Mouse (Mus musculus) limb, embryonic 14.5 days (tissue): ENCODE data around the gene 1700017B05Rik. TPM values are rescaled to one million over a fixed set of nuclear protein-coding genes. Genes with fewer than 3 reads are reported as not detected.

ENCODE experiments used
- ATAC-seq: fragments of 200-750 bp; cut with Nextera tagmentation; 2 replicates; pipeline ENCODE4 v1.8.0; 2017; ENCODE audit warnings: low read depth, moderate number of reproducible peaks, moderate TSS enrichment; ENCODE audit not compliant: low FRiP score
- DNase-seq: peaks from one replicate; pipeline ENCODE4 v3.0.0-alpha.2; 2015; ENCODE audit warnings: low spot score
- H3K27ac ChIP-seq: fragments of 300-500 bp; sonication (generic); replicated peaks from 2 replicates; pipeline ENCODE4 v1.5.1; 2014; ENCODE audit warnings: low read depth, mild to moderate bottlenecking, low read length, moderate library complexity, mixed read lengths
- H3K27me3 ChIP-seq: fragments of 300-500 bp; sonication (generic); 2 replicates; pipeline ENCODE4 v1.6.1; 2014; ENCODE audit warnings: low read length, mixed read lengths; ENCODE audit not compliant: control insufficient read depth, insufficient read depth
- H3K36me3 ChIP-seq: fragments of 300-500 bp; sonication (generic); 2 replicates; pipeline ENCODE4 v1.6.1; 2014; ENCODE audit warnings: mild to moderate bottlenecking, low read length, moderate library complexity, mixed read lengths; ENCODE audit not compliant: control insufficient read depth, insufficient read depth
- H3K4me1 ChIP-seq: fragments of 300-500 bp; sonication (generic); 2 replicates; pipeline ENCODE4 v1.6.1; 2014; ENCODE audit warnings: antibody characterized with exemption, low read length, mixed read lengths; ENCODE audit not compliant: control insufficient read depth, insufficient read depth
- H3K4me2 ChIP-seq: fragments of 300-500 bp; sonication (generic); replicated peaks from 2 replicates; pipeline ENCODE4 v1.6.1; 2014; ENCODE audit warnings: low read depth, mild to moderate bottlenecking, low read length, moderate library complexity; ENCODE audit not compliant: severe bottlenecking
- H3K4me3 ChIP-seq: fragments of 300-500 bp; sonication (generic); replicated peaks from 2 replicates; pipeline ENCODE4 v1.5.1; 2014; ENCODE audit warnings: low read length
- H3K9ac ChIP-seq: fragments of 300-500 bp; sonication (generic); 2 replicates; pipeline ENCODE4 v1.6.1; 2014; ENCODE audit warnings: mild to moderate bottlenecking, low read depth, low read length, moderate library complexity; ENCODE audit not compliant: severe bottlenecking
- H3K9me3 ChIP-seq: fragments of 300-500 bp; sonication (generic); 2 replicates; pipeline ENCODE4 v1.6.1; 2016; ENCODE audit warnings: low read length; ENCODE audit not compliant: control insufficient read depth
- POLR2A ChIP-seq: fragments of 200-500 bp; IDR thresholded peaks from 2 replicates; pipeline ENCODE4 v1.8.0; 2012; ENCODE audit warnings: inconsistent platforms, mild to moderate bottlenecking, moderate library complexity, borderline replicate concordance; ENCODE audit not compliant: insufficient read depth, insufficient read length; ENCODE audit errors: extremely low read depth
- WGBS: fragments of 180-500 bp; shearing (Covaris S2); extraction: QIAGEN DNeasy Blood & Tissue Kit; methylation state at CpG from one replicate; pipeline ENCODE4 v1.1.7; 2014; 5-methylcytosine and 5-hydroxymethylcytosine counted together
- polyA plus RNA-seq, 2 experiments: library from polyadenylated mRNA; depleted of rRNA in 1 of 2; stranded (reverse) in 1 of 2; unstranded in 1 of 2; fragments of >200 nt; fragmentation: Nextera tagmentation in 1 of 2; extraction: Ambion mirVana in 1 of 2; gene quantifications; 2 replicates each; pipeline versions ENCODE4 v1.2.1 to v1.2.3; 2012 to 2014

1700017B05Rik gene
- polyA plus RNA-seq, 2 experiments: 11.1 to 18.0 TPM

DNA sequence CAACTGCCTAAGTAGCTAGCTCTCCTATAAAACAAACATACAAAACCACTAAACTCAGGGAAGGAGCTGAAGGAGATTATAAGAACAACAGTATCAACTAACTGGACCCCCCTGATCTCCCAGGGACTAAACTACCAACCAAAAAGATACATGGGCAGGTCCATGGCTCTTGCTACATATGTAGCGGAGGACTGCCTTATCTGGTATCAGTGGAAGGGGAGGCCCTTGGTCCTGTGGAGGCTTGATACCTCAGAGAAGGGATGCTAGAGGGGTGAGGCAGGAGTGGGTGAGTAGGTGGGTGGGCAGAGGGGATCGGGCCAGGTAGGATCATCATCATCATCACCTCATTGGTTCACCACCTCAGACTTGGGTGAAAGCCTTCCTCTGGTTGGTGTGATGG lies 41.8 kb upstream of the 1700017B05Rik start:
- no peak overlapping the region for H3K9ac ChIP-seq

GRCm38 (mm10) chr9:57303356-57303755 lies 40.9 kb upstream of the 1700017B05Rik start:
- TF ChIP-seq POLR2A: no peak
- H3K4me1 ChIP-seq: no peaks in the 10 kb centered on the region
- H3K9me3 ChIP-seq: no peaks in the 10 kb centered on the region
- no peaks in the 10 kb centered on the region for H3K27me3 ChIP-seq
- no peak overlapping the region for H3K27ac ChIP-seq
- H3K4me3 ChIP-seq: no peak overlapping the region
- no peak for DNase-seq
- 88% methylated on average over 1 of the region's 1 CpGs for WGBS
- no peak for ATAC-seq
- H3K9ac ChIP-seq: no peak overlapping the region
- no peak overlapping the region for H3K4me2 ChIP-seq
- no peaks in the 10 kb centered on the region for H3K36me3 ChIP-seq

More for the DNA sequence above, 41.8 kb upstream of the 1700017B05Rik start:
- Histone ChIP-seq H3K27me3 (no peaks in the 10 kb centered on the region), H3K27ac (no peak overlapping the region), H3K4me3 (no peak overlapping the region), H3K9me3 (no peaks in the 10 kb centered on the region), H3K36me3 (no peaks in the 10 kb centered on the region), H3K4me2 (no peak overlapping the region), H3K4me1 (no peaks in the 10 kb centered on the region)
- TF ChIP-seq POLR2A: no peak
- DNase-seq (no peak), ATAC-seq (no peak)
- WGBS: 100% methylated on average over 2 of the region's 2 CpGs

- no peak overlapping the region for H3K27ac ChIP-seq
- no peak overlapping the region for H3K4me3 ChIP-seq
- ATAC-seq (no peak), DNase-seq (no peak)
- H3K4me1 ChIP-seq: no peaks in the 10 kb centered on the region
- H3K4me2 ChIP-seq: no peak overlapping the region
- WGBS: 84% methylated on average over 2 of the region's 2 CpGs
- no peaks in the 10 kb centered on the region for H3K36me3 ChIP-seq
- TF ChIP-seq POLR2A: no peak
- no peak overlapping the region for H3K9ac ChIP-seq
- no peaks in the 10 kb centered on the region for H3K27me3 ChIP-seq
- H3K9me3 ChIP-seq: no peaks in the 10 kb centered on the region
Measured at GRCm38 (mm10) chr9:57300825-57301224, 38.4 kb upstream of the 1700017B05Rik start.

GRCm38 (mm10) chr9:57299790-57300477 lies 37.5 kb upstream of the 1700017B05Rik start:
- WGBS: 59% methylated on average over 6 of the region's 6 CpGs
- H3K9ac ChIP-seq: no peak overlapping the region
- H3K4me3 ChIP-seq: no peak overlapping the region
- no peaks in the 10 kb centered on the region for H3K9me3 ChIP-seq
- no peak for DNase-seq
- ATAC-seq: no peak
- H3K27ac ChIP-seq: no peak overlapping the region
- H3K27me3 ChIP-seq: no peaks in the 10 kb centered on the region
- no peaks in the 10 kb centered on the region for H3K36me3 ChIP-seq
- TF ChIP-seq POLR2A: no peak
- H3K4me2 ChIP-seq: no peak overlapping the region
- no peaks in the 10 kb centered on the region for H3K4me1 ChIP-seq

DNA sequence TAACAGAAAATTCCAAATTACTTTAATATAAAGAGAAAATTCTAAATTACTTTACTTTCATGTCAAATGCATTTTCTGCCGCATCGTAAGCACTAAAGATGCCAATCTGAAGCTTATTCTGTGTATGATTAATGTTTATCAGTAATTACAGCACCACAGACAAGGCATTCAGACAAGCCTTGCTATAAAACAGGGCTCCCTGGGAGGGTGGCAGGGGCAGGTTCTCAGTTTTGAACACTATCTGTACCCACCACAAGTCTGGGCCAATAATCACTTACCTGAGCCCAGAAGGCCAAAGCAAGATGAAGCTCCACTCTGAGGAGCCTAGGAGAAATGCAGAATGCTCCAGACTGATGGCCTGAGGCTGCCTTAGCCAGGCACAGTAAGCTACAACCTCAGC lies 35.5 kb upstream of the 1700017B05Rik start:
- no peak overlapping the region for H3K9ac ChIP-seq
- no peak overlapping the region for H3K27ac ChIP-seq
- H3K4me3 ChIP-seq: no peak overlapping the region
- no peak for TF ChIP-seq POLR2A
- DNase-seq: no peak
- no peaks in the 10 kb centered on the region for H3K27me3 ChIP-seq
- H3K4me1 ChIP-seq: no peaks in the 10 kb centered on the region
- ATAC-seq: no peak
- H3K9me3 ChIP-seq: no peaks in the 10 kb centered on the region
- WGBS: 76% methylated on average over 2 of the region's 2 CpGs
- H3K4me2 ChIP-seq: no peak overlapping the region
- H3K36me3 ChIP-seq: no peaks in the 10 kb centered on the region
